Mouse (Mus musculus) forebrain, embryonic 16.5 days (tissue): Measurements from ENCODE around the gene Gm37240. TPM values are rescaled to one million over a fixed set of nuclear protein-coding genes. Genes with fewer than 3 reads are reported as not detected.

Source experiments
- ATAC-seq: fragments of 200-750 bp; cut with Nextera tagmentation; 2 replicates; pipeline ENCODE4 v1.8.0; 2017; ENCODE audit warnings: mild to moderate bottlenecking, moderate library complexity
- H3K27ac ChIP-seq: fragments of 300-500 bp; sonication (generic); 2 replicates; pipeline ENCODE4 v1.5.1; 2014; ENCODE audit warnings: low read length, control low read depth
- H3K27me3 ChIP-seq: fragments of 300-500 bp; sonication (generic); replicated peaks from 2 replicates; pipeline ENCODE4 v1.6.1; 2014; ENCODE audit warnings: low read length; ENCODE audit not compliant: control insufficient read depth, insufficient read depth
- H3K36me3 ChIP-seq: fragments of 300-500 bp; sonication (generic); 2 replicates; pipeline ENCODE4 v1.6.1; 2014; ENCODE audit not compliant: control insufficient read depth, insufficient read depth
- H3K4me1 ChIP-seq: fragments of 300-500 bp; sonication (generic); replicated peaks from 2 replicates; pipeline ENCODE4 v1.6.1; 2014; ENCODE audit warnings: low read length; ENCODE audit not compliant: control insufficient read depth, insufficient read depth
- H3K4me2 ChIP-seq: fragments of 300-500 bp; sonication (generic); 2 replicates; pipeline ENCODE4 v1.6.1; 2014; ENCODE audit warnings: mild to moderate bottlenecking, low read length, control low read depth
- H3K4me3 ChIP-seq: fragments of 300-500 bp; sonication (generic); replicated peaks from 2 replicates; pipeline ENCODE4 v1.5.1; 2014; ENCODE audit warnings: mild to moderate bottlenecking, low read length, control low read depth
- H3K9ac ChIP-seq: fragments of 300-500 bp; sonication (generic); replicated peaks from 2 replicates; pipeline ENCODE4 v1.6.1; 2014; ENCODE audit warnings: low read depth, low read length, control low read depth
- H3K9me3 ChIP-seq: fragments of 300-500 bp; sonication (generic); 2 replicates; pipeline ENCODE4 v1.6.1; 2016; ENCODE audit warnings: low read length; ENCODE audit not compliant: control insufficient read depth
- WGBS: fragments of 180-500 bp; shearing (Covaris S2); extraction: QIAGEN DNeasy Blood & Tissue Kit; methylation state at CpG from one replicate; pipeline ENCODE4 v1.1.7; 2014; 5-methylcytosine and 5-hydroxymethylcytosine counted together
- polyA plus RNA-seq: library from polyadenylated mRNA; unstranded; fragments of >200 nt; fragmentation: Nextera tagmentation; extraction: Ambion mirVana; gene quantifications from 2 replicates; pipeline ENCODE4 v1.2.1, GENCODE M21; 2015

Gm37240 gene
- polyA plus RNA-seq, 1 experiment from 2014 or later, result 1.6 TPM

- H3K36me3 ChIP-seq, result no peaks in the 10 kb centered on the region
- no peak overlapping the region for H3K27ac ChIP-seq
- peaks cover 8% of the 10 kb centered on the region for H3K4me1 ChIP-seq
- no peaks in the 10 kb centered on the region for H3K27me3 ChIP-seq
- no peak overlapping the region for H3K4me2 ChIP-seq
- no peak overlapping the region for H3K4me3 ChIP-seq
- ATAC-seq, result no peak
- no peak overlapping the region for H3K9ac ChIP-seq
- no peaks in the 10 kb centered on the region for H3K9me3 ChIP-seq
Measured at GRCm38 (mm10) chr3:85020137-85020536, 867.2 kb downstream of the Gm37240 start.

DNA sequence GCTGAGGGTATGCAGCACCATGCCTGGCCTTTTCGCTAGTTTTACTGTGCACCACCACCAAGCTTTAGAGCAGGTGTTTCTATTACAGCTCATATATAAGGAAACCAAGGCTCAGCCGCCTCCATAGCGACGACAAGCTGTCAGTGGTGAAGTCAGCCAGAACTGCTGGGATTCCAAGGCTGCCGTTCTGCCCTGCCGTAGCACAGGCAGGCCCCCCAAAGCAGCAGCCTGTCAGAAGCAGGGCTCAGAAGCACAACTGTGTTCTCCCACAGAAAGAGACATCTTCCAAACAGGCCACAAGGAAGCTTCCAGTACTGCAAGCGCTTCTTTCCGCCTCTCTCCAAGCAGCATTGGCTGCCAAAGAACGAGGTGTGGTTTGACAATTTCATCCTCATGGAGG lies 871.7 kb downstream of the Gm37240 start:
- Histone ChIP-seq H3K27ac (peak overlapping the region; percentile 29; the same call in 1 of the 2 replicates), H3K9me3 (no peaks in the 10 kb centered on the region), H3K4me1 (peaks cover 4% of the 10 kb centered on the region; the same call in 1 of the 2 replicates), H3K4me2 (no peak overlapping the region), H3K27me3 (no peaks in the 10 kb centered on the region), H3K36me3 (no peaks in the 10 kb centered on the region), H3K9ac (no peak overlapping the region), H3K4me3 (no peak overlapping the region)
- ATAC-seq, result peak; percentile 73
- 54% methylated on average over 9 of the region's 9 CpGs for WGBS

GRCm38 (mm10) chr3:85012889-85013288 lies 874.4 kb downstream of the Gm37240 start:
- Histone ChIP-seq H3K36me3 (no peaks in the 10 kb centered on the region), H3K9me3 (no peaks in the 10 kb centered on the region)
- 64% methylated on average over 6 of the region's 6 CpGs for WGBS

DNA sequence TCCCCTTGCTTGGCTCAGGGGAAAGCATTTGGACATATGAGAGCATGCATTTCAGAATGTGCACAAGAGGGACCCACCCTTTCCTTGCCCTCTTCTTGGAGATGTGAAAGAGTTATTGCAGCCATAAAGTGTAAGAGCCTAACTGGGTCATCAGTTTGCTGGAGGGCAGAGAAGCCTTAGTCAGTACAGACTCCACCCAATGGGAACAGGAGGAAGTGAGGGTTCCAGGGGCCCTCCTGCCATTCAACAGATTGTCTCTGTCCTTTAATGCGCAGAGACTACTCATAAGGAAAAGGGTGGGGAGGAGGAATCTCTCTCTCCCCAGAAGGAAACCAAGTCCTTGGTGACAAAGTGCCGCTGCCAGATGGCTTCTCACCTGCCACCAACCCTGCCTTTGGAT lies 882.1 kb downstream of the Gm37240 start:
- Histone ChIP-seq H3K4me2 (no peak overlapping the region), H3K4me1 (no peaks in the 10 kb centered on the region), H3K27me3 (no peaks in the 10 kb centered on the region), H3K9me3 (no peaks in the 10 kb centered on the region), H3K36me3 (no peaks in the 10 kb centered on the region), H3K9ac (no peak overlapping the region), H3K27ac (no peak overlapping the region), H3K4me3 (no peak overlapping the region)
- 86% methylated on average over 2 of the region's 2 CpGs for WGBS
- no peak for ATAC-seq

More at GRCm38 (mm10) chr3:85012889-85013288, 874.4 kb downstream of the Gm37240 start:
- no peak overlapping the region for H3K27ac ChIP-seq
- no peaks in the 10 kb centered on the region for H3K27me3 ChIP-seq
- no peak for ATAC-seq
- H3K4me1 ChIP-seq, result peaks cover 4% of the 10 kb centered on the region; the same call in 1 of the 2 replicates
- H3K4me2 ChIP-seq, result no peak overlapping the region
- no peak overlapping the region for H3K9ac ChIP-seq
- no peak overlapping the region for H3K4me3 ChIP-seq

- H3K27ac ChIP-seq, result no peak overlapping the region
- H3K4me2 ChIP-seq, result no peak overlapping the region
- H3K36me3 ChIP-seq, result no peaks in the 10 kb centered on the region
- H3K9me3 ChIP-seq, result peaks cover 4% of the 10 kb centered on the region; the same call in 1 of the 2 replicates
- H3K4me3 ChIP-seq, result no peak overlapping the region
- no peak for ATAC-seq
- WGBS, result 92% methylated on average over 4 of the region's 4 CpGs
- H3K27me3 ChIP-seq, result no peaks in the 10 kb centered on the region
- H3K9ac ChIP-seq, result no peak overlapping the region
- H3K4me1 ChIP-seq, result no peaks in the 10 kb centered on the region
Measured at GRCm38 (mm10) chr3:84988880-84989279, 898.4 kb downstream of the Gm37240 start.

DNA sequence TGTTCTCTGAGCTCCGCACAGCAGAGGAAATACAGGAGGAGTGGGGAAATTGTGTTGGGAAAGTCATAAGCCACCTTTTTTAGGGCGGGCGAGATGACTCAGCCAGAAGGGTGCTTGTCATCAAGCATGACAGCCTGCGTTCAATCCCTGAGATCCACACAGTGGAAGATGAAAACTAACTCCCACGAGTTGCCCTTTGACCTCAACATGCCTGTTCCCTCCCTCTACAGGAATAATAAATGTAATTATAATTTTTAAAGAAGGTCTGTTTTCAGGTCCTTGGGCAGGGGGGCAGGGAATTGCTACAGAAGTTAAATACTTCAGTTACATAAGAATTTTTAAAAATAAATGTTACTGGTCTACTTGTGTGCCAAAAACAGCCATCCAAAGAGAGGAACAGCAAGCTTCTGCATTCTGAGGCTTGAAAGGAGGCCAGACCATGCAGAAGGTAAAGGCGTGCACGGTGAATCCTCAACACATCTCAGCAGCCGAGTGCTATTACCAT lies 902.1 kb downstream of the Gm37240 start:
- 97% methylated on average over 8 of the region's 8 CpGs for WGBS
- H3K4me2 ChIP-seq, result no peak overlapping the region

DNA sequence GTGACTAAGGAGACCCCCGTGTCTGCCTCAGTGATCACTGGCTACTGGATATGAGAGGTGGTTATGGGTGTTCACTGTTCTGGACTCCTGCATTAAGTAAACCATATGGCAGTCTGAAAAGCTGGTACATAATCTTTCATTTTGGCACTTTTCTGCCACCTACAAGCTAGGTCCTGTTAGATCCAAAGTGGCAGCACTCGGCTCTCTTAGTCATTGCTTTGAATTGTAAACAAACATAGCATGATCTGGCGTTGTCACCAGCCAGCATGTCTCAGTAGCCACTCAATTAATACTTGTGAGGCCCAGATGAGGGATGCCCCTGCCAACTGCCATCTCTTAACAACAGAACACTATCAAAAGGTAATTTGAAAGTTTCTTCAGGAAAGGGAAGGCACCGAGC lies 904.6 kb downstream of the Gm37240 start:
- WGBS, result 62% methylated on average over 4 of the region's 4 CpGs

More for the DNA sequence above, 902.1 kb downstream of the Gm37240 start:
- H3K4me1 ChIP-seq, result no peaks in the 10 kb centered on the region
- no peaks in the 10 kb centered on the region for H3K36me3 ChIP-seq
- no peaks in the 10 kb centered on the region for H3K27me3 ChIP-seq
- H3K27ac ChIP-seq, result no peak overlapping the region
- H3K9ac ChIP-seq, result no peak overlapping the region
- ATAC-seq, result no peak
- H3K9me3 ChIP-seq, result no peaks in the 10 kb centered on the region
- H3K4me3 ChIP-seq, result no peak overlapping the region

DNA sequence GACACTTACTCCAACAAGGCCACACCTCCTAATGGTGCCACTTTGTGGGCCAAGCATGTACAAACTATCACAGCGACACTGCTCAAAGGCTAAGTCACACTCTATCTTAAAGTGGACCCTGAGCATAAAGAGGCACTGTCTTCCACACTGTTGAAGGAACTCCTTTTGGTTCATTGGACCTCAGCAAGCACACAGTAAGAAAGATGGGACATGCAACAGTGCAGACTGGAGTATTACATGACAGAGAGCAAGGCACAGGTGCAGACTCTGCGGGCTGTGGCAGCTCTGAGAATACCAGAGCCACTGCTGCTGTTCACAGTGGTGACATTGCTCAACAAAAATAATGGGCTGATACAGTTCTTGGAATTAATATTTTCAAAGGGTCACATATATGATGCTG lies 907.2 kb downstream of the Gm37240 start:
- H3K9me3 ChIP-seq, result no peaks in the 10 kb centered on the region
- no peaks in the 10 kb centered on the region for H3K4me1 ChIP-seq
- H3K36me3 ChIP-seq, result no peaks in the 10 kb centered on the region
- no peak overlapping the region for H3K27ac ChIP-seq
- no peak overlapping the region for H3K4me3 ChIP-seq
- H3K9ac ChIP-seq, result no peak overlapping the region
- 100% methylated on average over 2 of the region's 2 CpGs for WGBS
- ATAC-seq, result no peak
- no peaks in the 10 kb centered on the region for H3K27me3 ChIP-seq
- H3K4me2 ChIP-seq, result no peak overlapping the region

More for the DNA sequence above, 904.6 kb downstream of the Gm37240 start:
- ATAC-seq, result no peak
- Histone ChIP-seq H3K4me3 (no peak overlapping the region), H3K27ac (no peak overlapping the region), H3K9ac (no peak overlapping the region), H3K4me2 (no peak overlapping the region), H3K27me3 (no peaks in the 10 kb centered on the region), H3K4me1 (no peaks in the 10 kb centered on the region), H3K9me3 (no peaks in the 10 kb centered on the region), H3K36me3 (no peaks in the 10 kb centered on the region)

- 90% methylated on average over 11 of the region's 11 CpGs for WGBS
- no peaks in the 10 kb centered on the region for H3K4me1 ChIP-seq
- no peak overlapping the region for H3K4me2 ChIP-seq
Measured at GRCm38 (mm10) chr3:84978676-84979075, 908.6 kb downstream of the Gm37240 start.

GRCm38 (mm10) chr3:84974193-84974592 lies 913.1 kb downstream of the Gm37240 start:
- Histone ChIP-seq H3K4me1 (no peaks in the 10 kb centered on the region), H3K9me3 (no peaks in the 10 kb centered on the region), H3K36me3 (peaks cover 11% of the 10 kb centered on the region), H3K4me3 (no peak overlapping the region), H3K27ac (no peak overlapping the region), H3K4me2 (no peak overlapping the region), H3K9ac (no peak overlapping the region), H3K27me3 (no peaks in the 10 kb centered on the region)
- 97% methylated on average over 9 of the region's 9 CpGs for WGBS
- ATAC-seq, result no peak

More at GRCm38 (mm10) chr3:84978676-84979075, 908.6 kb downstream of the Gm37240 start:
- no peaks in the 10 kb centered on the region for H3K9me3 ChIP-seq
- H3K27ac ChIP-seq, result no peak overlapping the region
- H3K9ac ChIP-seq, result no peak overlapping the region
- no peak overlapping the region for H3K4me3 ChIP-seq
- ATAC-seq, result no peak
- no peaks in the 10 kb centered on the region for H3K27me3 ChIP-seq
- 0 out of 2 replicates have a peak, but pooled peaks cover 2% of the 10 kb centered on the region for H3K36me3 ChIP-seq
